Mouse (Mus musculus) cerebellum, postnatal 10 days (tissue): ENCODE results near the gene Cbs.

ENCODE experiments used
- DNase-seq, 2 experiments: peaks; one replicate each; pipeline ENCODE4 v3.0.0; 2021; ENCODE audit warnings: mixed read lengths in 2 of 2

Gene Cbs

GRCm38 (mm10) chr17:31588115-31588514, 48.9 kb downstream of the Cbs start:
- no peak for DNase-seq

- DNase-seq, result no peak
Measured at GRCm38 (mm10) chr17:31583781-31584180, 53.3 kb downstream of the Cbs start.

GRCm38 (mm10) chr17:31583185-31583584, 53.9 kb downstream of the Cbs start:
- DNase-seq, result no peak

- peak; percentile 78 to 79 for DNase-seq
Measured at GRCm38 (mm10) chr17:31580344-31580743, 56.7 kb downstream of the Cbs start.

GRCm38 (mm10) chr17:31576394-31577175, 60.5 kb downstream of the Cbs start:
- DNase-seq, result peak; percentile 85 to 87

GRCm38 (mm10) chr17:31574662-31575061, 62.4 kb downstream of the Cbs start:
- no peak for DNase-seq

- no peak for DNase-seq
Measured at GRCm38 (mm10) chr17:31571689-31572088, 65.3 kb downstream of the Cbs start.

GRCm38 (mm10) chr17:31570321-31570925, 66.6 kb downstream of the Cbs start:
- DNase-seq, result peak in 1 of 2 experiments; percentile 46

- no peak for DNase-seq
Measured at GRCm38 (mm10) chr17:31569756-31570155, 67.3 kb downstream of the Cbs start.

GRCm38 (mm10) chr17:31566276-31566675, 70.8 kb downstream of the Cbs start:
- DNase-seq, result no peak

- peak; percentile 86 to 90 for DNase-seq
Measured at GRCm38 (mm10) chr17:31565141-31566056, 71.6 kb downstream of the Cbs start.

GRCm38 (mm10) chr17:31564858-31565140, 72.2 kb downstream of the Cbs start:
- DNase-seq, result no peak

GRCm38 (mm10) chr17:31564015-31564857, 72.8 kb downstream of the Cbs start, which contains the start of gene Pknox1:
Pknox1 (plus strand) TSS chr17:31564734.
- DNase-seq, result peak; percentile 98 to 99

- DNase-seq, result peak; percentile 58 to 71
Measured at GRCm38 (mm10) chr17:31563632-31564014, 73.4 kb downstream of the Cbs start.

- no peak for DNase-seq
Measured at GRCm38 (mm10) chr17:31559021-31559789, 77.8 kb downstream of the Cbs start.
